ENCODE assay signal across 19 mouse cellular contexts in the genomic region with DNA sequence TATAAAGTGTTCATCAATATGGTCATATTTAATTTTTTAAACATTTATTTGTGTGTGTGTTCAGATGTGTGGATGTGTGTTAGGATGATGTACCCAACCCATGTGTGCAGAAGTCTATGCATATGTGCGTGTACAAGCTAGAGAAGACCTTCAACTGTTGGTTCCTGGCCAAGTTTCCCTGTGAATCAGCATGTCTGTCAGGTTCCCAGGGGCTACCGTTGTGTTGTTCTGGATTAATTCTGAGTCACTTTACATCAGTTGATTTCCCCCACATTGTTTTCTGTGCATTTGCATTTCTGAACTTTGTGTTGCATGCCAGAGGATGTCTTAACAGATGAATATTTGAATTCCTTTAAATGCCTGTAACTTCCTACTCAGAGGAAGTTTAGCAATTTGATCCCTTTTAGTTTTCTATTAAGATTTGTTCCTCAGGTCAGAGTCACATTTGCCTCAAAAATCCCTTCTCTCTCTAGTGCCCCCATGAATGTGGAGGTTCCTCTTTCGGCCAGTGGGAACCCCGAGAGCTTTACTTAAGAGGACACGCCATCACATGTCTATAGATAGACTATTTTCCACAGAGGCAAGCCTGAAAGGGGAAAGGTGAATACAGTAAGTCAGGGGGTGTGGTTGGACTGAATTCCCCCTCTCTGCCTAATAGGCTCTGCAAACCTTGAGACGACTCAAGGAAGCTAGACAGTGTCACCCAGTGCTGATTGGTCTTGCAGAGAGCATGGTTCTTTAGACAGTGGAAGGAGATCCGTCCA.
DNase-seq lines count a peak whose midpoint lies in the region; ATAC-seq and TF ChIP-seq lines count a peak whose summit lies in the region.
"Had no signal": no experiment of that assay in that cellular context is flagged by ENCODE, and none has a peak within 500 bp of the region (broad histone marks: within the 10 kb centered on the region; RNA-seq: fewer than 3 reads in every experiment).

No protein-coding gene starts in this region.

- H3K4me2 ChIP-seq in lung, postnatal 0 days (replicated peaks; ENCODE audit: low read depth, low read length) = no peak overlapping the region
- H3K4me2 ChIP-seq: embryonic facial prominence, embryonic 13.5 days; forebrain, embryonic 12.5 days; hindbrain, embryonic 12.5 days; lung, embryonic 15.5 days; midbrain, embryonic 13.5 days; neural tube, embryonic 12.5 days had no signal

- peaks cover 3% of the 10 kb centered on the region; the same call in 1 of the 2 replicates for H3K4me1 ChIP-seq in lung, postnatal 0 days (ENCODE audit: insufficient read depth, low read depth, low read length)
- H3K4me1 ChIP-seq in lung, adult 2 months (ENCODE audit: control insufficient read depth, insufficient read depth, low read length) = peaks cover 6% of the 10 kb centered on the region
- H3K4me1 ChIP-seq in brown adipose tissue, adult 24 weeks (ENCODE audit: control insufficient read depth, insufficient read depth, insufficient read length, low read length) = peaks cover 18% of the 10 kb centered on the region
- H3K4me1 ChIP-seq: heart, embryonic 10.5 days had no signal

- peak; percentile 30 for ATAC-seq in lung, postnatal 0 days
- ATAC-seq: midbrain, embryonic 13.5 days had no signal

- TF ChIP-seq POLR2A in lung, adult 2 months (IDR thresholded peaks at IDR 0.05; ENCODE audit: borderline replicate concordance, extremely low read depth, low read depth, low read length) = no peak

- 77% methylated on average over 7 of the region's 7 CpGs for WGBS in lung, postnatal 0 days
- 73% methylated on average over 7 of the region's 7 CpGs for WGBS in lung, adult 2 months

- H3K27me3 ChIP-seq in lung, postnatal 0 days (replicated peaks; ENCODE audit: insufficient read depth, low read length) = no peaks in the 10 kb centered on the region
- H3K27me3 ChIP-seq: embryonic facial prominence, embryonic 13.5 days; forebrain, embryonic 12.5 days; hindbrain, embryonic 12.5 days; lung, embryonic 15.5 days; midbrain, embryonic 13.5 days; neural tube, embryonic 12.5 days had no signal

- H3K36me3 ChIP-seq in lung, postnatal 0 days (ENCODE audit: insufficient read depth, low read length) = no peaks in the 10 kb centered on the region
- H3K36me3 ChIP-seq: embryonic facial prominence, embryonic 13.5 days; forebrain, embryonic 12.5 days; heart, embryonic 10.5 days; hindbrain, embryonic 12.5 days; lung, embryonic 15.5 days; midbrain, embryonic 13.5 days; neural tube, embryonic 12.5 days had no signal

- no peak overlapping the region for H3K9ac ChIP-seq in lung, postnatal 0 days (replicated peaks; ENCODE audit: low read depth)
- H3K9ac ChIP-seq: embryonic facial prominence, embryonic 13.5 days; forebrain, embryonic 12.5 days; hindbrain, embryonic 12.5 days; lung, embryonic 15.5 days; midbrain, embryonic 13.5 days; neural tube, embryonic 12.5 days had no signal

- peak overlapping the region; percentile 32; the same call in 1 of the 2 replicates for H3K27ac ChIP-seq in lung, postnatal 0 days (ENCODE audit: low read length)
- peak overlapping the region; percentile 43 for H3K27ac ChIP-seq in brown adipose tissue, adult 24 weeks (replicated peaks; ENCODE audit: low read depth, low read length)
- H3K27ac ChIP-seq: embryonic facial prominence, embryonic 13.5 days; forebrain, embryonic 12.5 days; heart, embryonic 10.5 days; hindbrain, embryonic 12.5 days; lung, embryonic 15.5 days; midbrain, embryonic 13.5 days; neural tube, embryonic 12.5 days had no signal

- TF ChIP-seq CTCF in lung, postnatal 0 days (IDR thresholded peaks at IDR 0.05) = no peak
- TF ChIP-seq CTCF in lung, adult 2 months (IDR thresholded peaks at IDR 0.05; ENCODE audit: insufficient read depth, low read length) = no peak

- H3K4me3 ChIP-seq in lung, postnatal 0 days (ENCODE audit: low read depth, low read length) = no peak overlapping the region
- no peak overlapping the region for H3K4me3 ChIP-seq in lung, adult 2 months (replicated peaks; ENCODE audit: extremely low read depth, low read depth, low read length)
- H3K4me3 ChIP-seq in brown adipose tissue, adult 24 weeks (ENCODE audit: insufficient read depth, low read depth, low read length) = no peak overlapping the region
- H3K4me3 ChIP-seq: embryonic facial prominence, embryonic 13.5 days; forebrain, embryonic 12.5 days; heart, embryonic 10.5 days; hindbrain, embryonic 12.5 days; lung, embryonic 15.5 days; midbrain, embryonic 13.5 days; neural tube, embryonic 12.5 days had no signal

- DNase-seq in cerebellum, postnatal 10 days = peak; percentile 20 to 26
- no peak for DNase-seq in cerebellum, adult 11-12 months
- DNase-seq in lung, postnatal 0 days (ENCODE audit: low spot score) = peak; percentile 58
- no peak for DNase-seq in lung, adult 2 months
- no peak for DNase-seq in natural killer cell, adult 2 months (ENCODE audit: low spot score in 2 of 2)
- DNase-seq in urinary bladder, postnatal 10 days (ENCODE audit: low spot score) = no peak
- DNase-seq in left cerebral cortex, adult 9 months (ENCODE audit: low spot score in 2 of 2) = no peak
- DNase-seq: cerebellum, adult 9-11 months; gastrocnemius, postnatal 10 days; kidney, adult 9 months; retina, postnatal 1 day had no signal

- TF ChIP-seq EP300 in lung, postnatal 0 days (IDR thresholded peaks at IDR 0.05) = no peak

- H3K9me3 ChIP-seq in lung, postnatal 0 days (ENCODE audit: low read length) = no peaks in the 10 kb centered on the region
- H3K9me3 ChIP-seq: embryonic facial prominence, embryonic 13.5 days; forebrain, embryonic 12.5 days; heart, embryonic 10.5 days; hindbrain, embryonic 12.5 days; lung, embryonic 15.5 days; midbrain, embryonic 13.5 days; neural tube, embryonic 12.5 days had no signal

Comparison
In these comparisons a context has a peak if more than half of its experiments do, and no peak if none do; other contexts are left out.
1. DNase-seq: peak in cerebellum, postnatal 10 days (2 of 2) and lung, postnatal 0 days (single experiment); none in cerebellum, adult 11-12 months (single experiment), lung, adult 2 months (single experiment), natural killer cell, adult 2 months (0 of 2), urinary bladder, postnatal 10 days (single experiment) and left cerebral cortex, adult 9 months (0 of 2).